Mouse (Mus musculus): Measurements from ENCODE around the gene 4933430I17Rik. TPM values are rescaled to one million over a fixed set of nuclear protein-coding genes. Genes with fewer than 3 reads are reported as not detected.
"Not testable (repeated sequence)": the region's sequence is repeated elsewhere in the genome, so short reads cannot be mapped to it uniquely, and the experiment has no call there.

The 4933430I17Rik gene
- polyA plus RNA-seq, 1 experiment from 2014 or later = 0.43 TPM

GRCm38 (mm10) chr4:62582365-62583264 is 57.4 kb downstream of the 4933430I17Rik start:
- H3K9me3 ChIP-seq (replicated peaks) = no peaks in the 10 kb centered on the region
- peak overlapping the region; percentile 49 for H3K4me3 ChIP-seq
- peaks cover 77% of the 10 kb centered on the region for H3K27me3 ChIP-seq (replicated peaks)
- peak overlapping the region; percentile 71 for H3K9ac ChIP-seq
- no peaks in the 10 kb centered on the region for H3K36me3 ChIP-seq
- H3K4me1 ChIP-seq (replicated peaks) = peaks cover 17% of the 10 kb centered on the region
- 29% methylated on average over 18 of the region's 18 CpGs for WGBS
- no peak overlapping the region for H3K27ac ChIP-seq (ENCODE audit: poor library complexity, severe bottlenecking)
- H3K4me2 ChIP-seq = peak overlapping the region; percentile 86
- no peak for ATAC-seq (ENCODE audit: insufficient number of reproducible peaks, low FRiP score)

- peak overlapping the region; percentile 86 for H3K4me2 ChIP-seq
- H3K27ac ChIP-seq (ENCODE audit: poor library complexity, severe bottlenecking) = no peak overlapping the region
- peaks cover 85% of the 10 kb centered on the region for H3K27me3 ChIP-seq (replicated peaks)
- H3K36me3 ChIP-seq = no peaks in the 10 kb centered on the region
- peak overlapping the region; percentile 71 for H3K9ac ChIP-seq
- peaks cover 17% of the 10 kb centered on the region for H3K4me1 ChIP-seq (replicated peaks)
- no peaks in the 10 kb centered on the region for H3K9me3 ChIP-seq (replicated peaks)
- ATAC-seq (ENCODE audit: insufficient number of reproducible peaks, low FRiP score) = peak; percentile 71
- WGBS = 4% methylated on average over 42 of the region's 42 CpGs
- peak overlapping the region; percentile 49 for H3K4me3 ChIP-seq
Measured at GRCm38 (mm10) chr4:62583265-62584092, 58.3 kb downstream of the 4933430I17Rik start.

GRCm38 (mm10) chr4:62587067-62587466 is 61.9 kb downstream of the 4933430I17Rik start:
- ATAC-seq (ENCODE audit: insufficient number of reproducible peaks, low FRiP score) = no peak
- 71% methylated on average over 8 of the region's 8 CpGs for WGBS
- Histone ChIP-seq H3K9me3 (replicated peaks) (no peaks in the 10 kb centered on the region), H3K27me3 (replicated peaks) (peaks cover 75% of the 10 kb centered on the region), H3K4me3 (no peak overlapping the region), H3K9ac (no peak overlapping the region), H3K36me3 (no peaks in the 10 kb centered on the region), H3K27ac (ENCODE audit: poor library complexity, severe bottlenecking) (no peak overlapping the region), H3K4me2 (no peak overlapping the region), H3K4me1 (replicated peaks) (peaks cover 27% of the 10 kb centered on the region)

DNA sequence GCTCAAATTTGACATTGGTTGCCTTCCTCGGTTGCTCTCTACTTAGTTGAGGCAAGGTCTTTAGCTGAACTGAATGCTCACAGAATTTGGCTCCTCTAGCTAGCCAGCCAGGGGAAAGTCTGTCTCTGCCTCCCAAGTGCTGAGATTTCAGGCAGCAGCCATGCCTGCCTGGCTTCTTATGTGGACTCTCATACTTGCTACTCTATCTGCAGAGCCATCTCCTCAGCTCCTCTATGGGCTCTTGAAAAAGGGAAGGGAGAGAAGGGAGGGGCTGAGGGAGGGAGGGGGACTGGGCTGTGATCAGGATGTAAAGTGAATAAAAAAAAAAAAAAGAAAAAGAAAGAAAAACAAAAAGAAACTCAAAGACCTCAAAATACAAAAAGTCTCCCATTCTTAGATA is 65.7 kb downstream of the 4933430I17Rik start:
- Histone ChIP-seq H3K36me3 (no peaks in the 10 kb centered on the region), H3K9me3 (replicated peaks) (no peaks in the 10 kb centered on the region), H3K27ac (ENCODE audit: poor library complexity, severe bottlenecking) (peak overlapping the region; percentile 90), H3K4me2 (0 out of 2 replicates have a peak overlapping the region, but pooled peaks have one; percentile 2), H3K27me3 (replicated peaks) (peaks cover 65% of the 10 kb centered on the region), H3K4me1 (replicated peaks) (peaks cover 18% of the 10 kb centered on the region), H3K4me3 (no peak overlapping the region), H3K9ac (no peak overlapping the region)
- peak; percentile 70; the same call in 1 of the 2 replicates for ATAC-seq (ENCODE audit: insufficient number of reproducible peaks, low FRiP score)
- WGBS = 81% methylated on average over 1 of the region's 1 CpGs

DNA sequence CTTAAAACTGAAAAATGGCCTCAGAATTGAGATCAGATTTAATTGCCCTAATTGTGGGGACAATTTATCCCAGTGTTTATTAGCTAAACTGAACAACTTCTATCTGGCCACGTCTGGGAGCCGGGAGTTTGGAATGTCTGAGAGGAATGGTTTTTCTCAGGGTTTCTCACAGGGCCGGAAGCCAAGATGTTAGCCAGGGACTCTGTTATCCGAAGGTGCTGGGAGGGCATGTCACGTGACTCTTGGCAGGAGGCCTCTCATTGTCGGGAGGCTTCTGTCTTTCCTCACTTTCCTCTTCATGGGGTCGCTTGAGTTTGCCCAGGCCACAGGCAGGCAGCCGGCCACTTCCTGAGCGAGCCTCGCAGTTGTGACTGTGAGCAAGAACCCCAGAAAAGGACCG is 66.2 kb downstream of the 4933430I17Rik start:
- H3K27me3 ChIP-seq (replicated peaks) = peaks cover 67% of the 10 kb centered on the region
- H3K36me3 ChIP-seq = no peaks in the 10 kb centered on the region
- 3% methylated on average over 11 of the region's 11 CpGs for WGBS
- H3K9ac ChIP-seq = no peak overlapping the region
- H3K4me2 ChIP-seq = peak overlapping the region; percentile 5
- H3K27ac ChIP-seq (ENCODE audit: poor library complexity, severe bottlenecking) = peak overlapping the region; percentile 82; the same call in 1 of the 2 replicates
- peaks cover 22% of the 10 kb centered on the region for H3K4me1 ChIP-seq (replicated peaks)
- ATAC-seq (ENCODE audit: insufficient number of reproducible peaks, low FRiP score) = peak; percentile 89
- no peaks in the 10 kb centered on the region for H3K9me3 ChIP-seq (replicated peaks)
- H3K4me3 ChIP-seq = no peak overlapping the region

DNA sequence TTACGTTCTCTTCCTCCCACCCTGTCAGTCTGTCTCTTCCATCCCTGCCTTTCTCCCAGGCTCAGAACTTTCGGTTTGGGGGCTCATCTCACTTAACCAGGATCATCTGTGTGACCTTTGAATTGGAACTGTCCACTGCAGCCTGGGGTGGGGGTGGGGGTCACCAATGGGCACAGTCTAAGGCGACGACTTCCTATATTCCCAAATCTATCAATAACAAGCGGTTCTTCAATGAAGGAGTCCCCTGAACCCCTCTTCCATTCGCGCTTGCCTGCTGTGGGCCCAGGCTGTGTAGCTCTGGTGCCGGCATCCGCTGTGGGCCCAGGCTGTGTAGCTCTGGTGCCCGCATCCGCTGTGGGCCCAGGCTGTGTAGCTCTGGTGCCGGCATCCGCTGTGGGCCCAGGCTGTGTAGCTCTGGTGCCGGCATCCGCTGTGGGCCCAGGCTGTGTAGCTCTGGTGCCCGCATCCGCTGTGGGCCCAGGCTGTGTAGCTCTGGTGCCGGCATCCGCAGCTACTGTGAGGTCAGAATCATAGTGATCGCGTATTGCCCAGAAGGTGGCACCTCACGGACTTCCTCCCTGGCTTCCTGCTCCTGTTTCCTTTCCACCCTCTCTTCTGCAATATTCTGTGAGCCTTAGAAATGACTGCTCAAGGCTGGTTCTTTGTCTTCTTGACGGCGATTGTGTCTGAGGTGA is 68.5 kb downstream of the 4933430I17Rik start:
- H3K4me3 ChIP-seq; ATAC-seq (ENCODE audit: insufficient number of reproducible peaks, low FRiP score); H3K27ac ChIP-seq (ENCODE audit: poor library complexity, severe bottlenecking); H3K9me3 ChIP-seq (replicated peaks); H3K36me3 ChIP-seq; H3K4me2 ChIP-seq; H3K9ac ChIP-seq: not testable (repeated sequence)
- H3K4me1 ChIP-seq (replicated peaks) = peaks cover 28% of the 10 kb centered on the region
- peaks cover 67% of the 10 kb centered on the region for H3K27me3 ChIP-seq (replicated peaks)
- 78% methylated on average over 24 of the region's 24 CpGs for WGBS

- H3K27me3 ChIP-seq (replicated peaks) = peaks cover 67% of the 10 kb centered on the region
- ATAC-seq (ENCODE audit: insufficient number of reproducible peaks, low FRiP score) = no peak
- H3K4me2 ChIP-seq = no peak overlapping the region
Measured at GRCm38 (mm10) chr4:62594442-62594841, 69.3 kb downstream of the 4933430I17Rik start.

GRCm38 (mm10) chr4:62596051-62596450 is 70.9 kb downstream of the 4933430I17Rik start:
- Histone ChIP-seq H3K27me3 (replicated peaks) (peaks cover 75% of the 10 kb centered on the region), H3K4me1 (replicated peaks) (peaks cover 25% of the 10 kb centered on the region), H3K9ac (no peak overlapping the region), H3K27ac (ENCODE audit: poor library complexity, severe bottlenecking) (no peak overlapping the region; the same call in 1 of the 2 replicates), H3K4me2 (no peak overlapping the region), H3K36me3 (no peaks in the 10 kb centered on the region), H3K9me3 (replicated peaks) (no peaks in the 10 kb centered on the region), H3K4me3 (no peak overlapping the region)
- ATAC-seq (ENCODE audit: insufficient number of reproducible peaks, low FRiP score) = no peak
- WGBS = 54% methylated on average over 5 of the region's 5 CpGs

More at GRCm38 (mm10) chr4:62594442-62594841, 69.3 kb downstream of the 4933430I17Rik start:
- H3K36me3 ChIP-seq = no peaks in the 10 kb centered on the region
- H3K4me1 ChIP-seq (replicated peaks) = peaks cover 28% of the 10 kb centered on the region
- 84% methylated on average over 5 of the region's 5 CpGs for WGBS
- H3K9me3 ChIP-seq (replicated peaks) = no peaks in the 10 kb centered on the region
- no peak overlapping the region for H3K9ac ChIP-seq
- no peak overlapping the region for H3K4me3 ChIP-seq
- no peak overlapping the region for H3K27ac ChIP-seq (ENCODE audit: poor library complexity, severe bottlenecking)

Data from heart, embryonic 12.5 days (tissue).